Mouse (Mus musculus) MN1 (cell line): ENCODE results near the gene Eif4a2.
"Not testable (repeated sequence)": the region's sequence is repeated elsewhere in the genome, so short reads cannot be mapped to it uniquely, and the experiment has no call there.

Source experiments
- DNase-seq: peaks from one replicate; pipeline ENCODE4 v3.0.0-alpha.2; 2016; ENCODE audit warnings: low spot score

Eif4a2 gene

GRCm38 (mm10) chr16:23107231-23107942 lies at the start of gene Eif4a2:
Eif4a2 (plus strand) TSS chr16:23107444.
- DNase-seq, result peak; percentile 90

DNA sequence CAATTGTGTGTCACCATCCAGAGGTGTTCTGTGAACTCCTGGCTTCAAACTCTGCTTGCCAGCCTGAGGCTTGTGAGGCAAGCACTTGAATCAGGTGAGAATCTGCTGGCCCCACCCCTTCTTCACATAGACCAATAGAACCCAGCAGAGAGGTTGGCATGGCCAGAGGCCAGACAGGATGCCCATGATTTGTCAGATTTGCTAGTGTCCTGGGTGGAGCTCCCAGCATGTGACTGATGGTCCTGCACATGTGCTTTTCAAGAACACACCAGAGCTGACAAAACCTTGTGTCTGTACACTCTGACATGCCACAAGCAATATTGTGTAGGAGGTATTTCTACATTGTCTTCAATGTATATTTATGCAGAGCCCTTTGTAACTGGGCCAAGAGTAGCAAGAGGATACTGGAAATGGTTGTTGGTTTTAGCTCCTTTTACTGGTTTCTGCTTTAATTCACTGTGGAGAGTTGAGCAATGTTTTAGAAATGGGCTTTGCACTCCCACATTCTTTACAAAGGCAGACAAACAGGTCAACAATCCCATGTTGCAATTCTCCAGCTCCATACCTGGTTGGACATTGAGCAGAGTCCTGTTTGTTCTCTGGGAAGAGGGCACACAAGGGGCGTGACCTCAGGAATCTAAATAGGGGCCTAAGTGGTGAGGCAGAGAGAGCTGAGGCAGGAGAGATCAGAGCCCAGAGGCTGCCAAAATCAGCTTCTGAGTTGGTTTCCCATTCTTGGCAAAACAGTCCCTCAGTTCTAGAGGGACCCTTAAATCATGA lies 49.4 kb upstream of the Eif4a2 start, which contains the start of gene Kng1:
Gene Kng1, plus strand, starts transcription at position 198 of the 780 bp plus-strand sequence.
- not testable (repeated sequence) for DNase-seq

DNA sequence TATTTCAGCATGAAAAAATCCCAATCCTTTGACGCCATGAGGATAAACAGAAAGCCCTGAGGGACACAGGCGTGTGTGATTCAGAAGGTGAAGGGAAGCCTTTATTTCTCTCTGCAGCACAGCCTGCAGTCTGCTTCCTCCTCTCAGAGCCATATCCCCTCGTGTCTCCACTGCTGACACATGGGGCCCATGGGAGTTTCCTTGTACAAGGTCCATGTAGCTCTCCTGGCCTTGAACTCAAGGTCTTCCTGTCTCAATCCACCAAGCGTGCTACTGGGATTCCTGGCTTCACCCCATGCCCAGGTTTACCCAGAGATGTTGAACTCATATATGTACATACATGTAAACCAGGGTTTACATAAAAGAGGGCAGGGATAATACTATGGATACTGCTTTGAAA lies 47.6 kb upstream of the Eif4a2 start:
- DNase-seq, result not testable (repeated sequence)

DNA sequence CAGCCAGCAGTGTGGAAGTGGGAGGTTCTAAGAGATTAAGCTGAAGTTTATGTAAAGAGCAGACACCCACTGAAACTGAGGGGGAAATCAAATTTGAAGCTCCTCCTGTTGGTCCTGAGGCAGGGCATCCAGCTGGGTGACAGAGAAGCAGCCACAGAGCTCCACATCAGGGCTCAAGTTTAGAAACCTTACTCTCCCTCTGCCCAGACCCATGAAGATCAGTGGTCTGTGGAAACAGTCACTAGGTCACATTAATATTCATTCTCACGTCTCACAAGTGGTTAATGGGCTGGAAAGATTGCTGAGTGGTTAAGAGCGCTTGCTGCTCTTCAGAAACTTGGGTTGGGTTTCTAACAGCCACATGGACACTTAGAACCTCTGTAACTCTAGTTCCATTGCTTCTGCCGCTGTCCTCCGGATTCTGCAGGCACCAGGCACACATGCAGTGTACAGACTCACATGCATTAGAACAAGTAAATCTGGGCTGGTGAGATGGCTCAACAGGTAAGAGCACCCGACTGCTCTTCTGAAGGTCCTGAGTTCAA lies 46.4 kb upstream of the Eif4a2 start:
- not testable (repeated sequence) for DNase-seq

- not testable (repeated sequence) for DNase-seq
These were observed 29.7 kb upstream of the Eif4a2 start for GRCm38 (mm10) chr16:23077516-23077915.

DNA sequence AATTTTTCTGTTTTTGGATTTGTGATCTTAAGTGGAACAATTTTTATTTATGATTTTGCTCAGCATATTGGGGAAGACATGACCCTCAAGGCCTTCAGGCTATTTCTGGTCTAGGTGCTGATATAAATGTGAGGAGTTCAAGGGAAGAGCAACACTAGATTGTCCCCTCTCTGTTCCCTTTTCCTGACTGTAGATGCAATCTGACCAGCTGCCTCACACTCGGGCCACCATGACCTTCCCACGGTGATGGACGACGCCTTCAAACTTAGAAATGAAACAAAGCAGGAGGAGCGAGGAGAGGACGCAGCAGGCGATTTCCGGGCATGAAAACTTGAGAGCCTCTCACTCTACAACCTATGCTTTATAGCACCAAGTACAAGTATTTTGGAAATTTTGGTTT lies 20.1 kb upstream of the Eif4a2 start:
- not testable (repeated sequence) for DNase-seq

- not testable (repeated sequence) for DNase-seq
These were observed 19.5 kb upstream of the Eif4a2 start for GRCm38 (mm10) chr16:23087712-23088111.

DNA sequence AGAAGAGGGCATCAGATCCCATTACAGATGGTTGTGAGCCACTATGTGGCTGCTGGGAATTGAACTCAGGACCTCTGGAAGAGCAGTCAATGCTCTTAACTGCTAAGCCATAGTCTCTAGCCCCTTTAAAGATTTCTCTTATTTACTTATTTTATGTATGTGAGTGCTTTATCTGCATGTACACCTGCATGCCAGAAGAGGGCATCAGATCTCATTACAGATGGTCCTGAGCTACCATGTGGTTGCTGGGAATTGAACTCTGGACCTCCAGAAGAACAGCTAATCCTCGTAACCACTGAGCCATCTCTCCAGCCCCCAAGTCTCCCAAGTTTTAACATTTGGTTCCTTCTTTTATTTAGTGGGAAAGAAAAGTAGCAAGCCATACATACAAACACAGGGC lies 18.8 kb upstream of the Eif4a2 start:
- DNase-seq, result not testable (repeated sequence)

GRCm38 (mm10) chr16:23091345-23091744 lies 15.9 kb upstream of the Eif4a2 start:
- not testable (repeated sequence) for DNase-seq

- no peak for DNase-seq
These were observed 13.8 kb upstream of the Eif4a2 start for GRCm38 (mm10) chr16:23093321-23093953.

DNA sequence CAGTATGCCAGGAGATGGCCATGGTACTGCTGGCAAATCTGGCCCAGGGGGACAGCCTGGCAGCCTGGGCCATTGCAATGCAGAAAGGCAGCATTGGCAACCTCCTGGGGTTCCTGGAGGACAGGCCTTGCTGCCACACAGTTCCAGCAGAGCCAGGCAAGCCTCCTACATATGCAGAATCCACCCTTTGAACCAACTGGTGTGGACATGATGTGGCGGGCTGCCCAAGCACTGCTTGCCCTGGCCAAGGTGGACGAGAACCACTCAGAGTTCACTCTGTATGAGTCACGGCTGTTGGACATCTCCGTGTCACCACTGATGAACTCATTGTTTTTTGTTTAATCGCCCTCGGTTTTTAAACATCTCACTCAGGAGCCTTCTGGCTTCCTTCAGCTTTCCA lies 13.1 kb upstream of the Eif4a2 start:
- no peak for DNase-seq

DNA sequence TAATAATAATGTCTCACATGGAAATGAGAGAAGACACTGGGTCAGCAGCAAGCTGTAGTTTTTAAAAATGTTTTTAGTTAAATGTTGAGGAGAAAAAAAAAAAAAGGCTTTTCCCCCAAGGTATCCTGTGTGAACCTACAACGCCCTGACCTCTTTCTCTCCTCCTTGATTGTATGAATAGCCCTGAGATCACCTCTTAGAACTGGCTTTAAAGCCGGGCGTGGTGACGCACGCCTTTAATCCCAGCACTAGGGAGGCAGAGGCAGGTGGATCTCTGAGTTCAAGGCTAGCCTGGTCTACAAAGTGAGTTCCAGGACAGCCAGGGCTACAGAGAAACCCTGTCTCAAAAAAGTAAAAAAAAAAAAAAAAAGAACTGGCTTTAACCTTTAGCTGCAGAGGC lies 11.7 kb upstream of the Eif4a2 start:
- DNase-seq, result not testable (repeated sequence)

GRCm38 (mm10) chr16:23096886-23097285 lies 10.4 kb upstream of the Eif4a2 start:
- DNase-seq, result not testable (repeated sequence)

DNA sequence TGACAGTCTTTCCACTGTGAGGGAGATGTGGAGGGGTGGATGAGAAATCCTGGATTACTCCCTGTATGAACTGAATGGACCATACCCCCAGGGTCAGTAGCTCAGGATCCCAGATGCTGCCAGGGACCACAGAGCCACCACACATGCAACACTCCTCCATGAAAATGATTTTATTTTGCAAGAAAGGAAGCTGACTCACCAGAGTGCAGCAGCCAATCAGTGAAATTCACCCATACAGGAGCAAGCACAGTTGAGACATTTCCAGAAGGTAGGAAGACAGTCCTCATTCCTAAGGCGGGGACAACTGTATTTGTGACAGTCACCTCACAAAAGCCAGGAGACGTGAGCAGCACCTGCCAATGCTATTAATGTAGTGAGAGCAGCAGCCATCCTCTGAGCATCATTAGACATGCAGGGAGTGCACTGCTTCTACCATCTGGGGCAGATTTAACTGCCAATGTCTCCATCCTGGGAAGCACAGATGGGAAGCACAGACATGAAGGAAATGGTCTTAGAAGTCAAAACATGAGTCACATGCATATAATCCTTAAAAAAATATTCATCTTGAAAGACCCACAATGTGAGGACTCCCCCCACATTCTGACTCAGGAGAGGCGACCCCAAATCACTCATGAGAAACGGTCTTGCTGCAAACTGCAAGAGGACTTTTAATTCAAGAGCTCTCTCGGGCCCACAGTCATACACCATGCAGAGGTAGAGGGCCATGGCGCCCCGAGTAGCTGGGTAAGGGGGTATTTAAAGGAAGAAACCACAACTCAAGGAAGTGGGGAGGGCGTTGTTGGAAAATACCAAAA lies 9.7 kb upstream of the Eif4a2 start:
- DNase-seq, result not testable (repeated sequence)

- not testable (repeated sequence) for DNase-seq
These were observed 9.2 kb upstream of the Eif4a2 start for GRCm38 (mm10) chr16:23098105-23098452.

- DNase-seq, result no peak
These were observed 7.6 kb upstream of the Eif4a2 start for GRCm38 (mm10) chr16:23099632-23100031.

DNA sequence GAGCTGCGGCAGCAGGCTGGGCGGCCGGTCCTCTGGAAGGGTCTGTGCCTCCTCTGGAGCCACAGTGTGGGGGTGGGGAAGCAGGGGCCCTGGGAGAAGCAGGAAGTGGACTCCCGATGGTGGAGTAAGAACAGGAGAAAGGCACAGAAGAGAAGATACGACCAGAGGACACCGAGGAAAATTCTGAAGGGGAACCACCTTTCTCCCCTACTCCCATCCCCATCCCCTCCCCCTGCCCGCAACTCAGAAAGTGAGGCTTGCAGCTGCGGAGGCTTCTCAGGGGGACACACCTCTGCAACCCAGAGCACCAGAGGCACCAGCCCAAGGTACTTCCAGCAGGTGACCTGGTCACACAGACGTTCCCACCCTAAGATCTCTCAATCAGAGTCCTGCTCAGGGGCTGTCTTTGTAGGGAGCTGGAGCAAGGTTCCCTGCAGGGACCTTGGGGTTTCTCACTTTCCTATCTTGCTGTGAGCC lies 7.1 kb upstream of the Eif4a2 start:
- DNase-seq, result no peak

DNA sequence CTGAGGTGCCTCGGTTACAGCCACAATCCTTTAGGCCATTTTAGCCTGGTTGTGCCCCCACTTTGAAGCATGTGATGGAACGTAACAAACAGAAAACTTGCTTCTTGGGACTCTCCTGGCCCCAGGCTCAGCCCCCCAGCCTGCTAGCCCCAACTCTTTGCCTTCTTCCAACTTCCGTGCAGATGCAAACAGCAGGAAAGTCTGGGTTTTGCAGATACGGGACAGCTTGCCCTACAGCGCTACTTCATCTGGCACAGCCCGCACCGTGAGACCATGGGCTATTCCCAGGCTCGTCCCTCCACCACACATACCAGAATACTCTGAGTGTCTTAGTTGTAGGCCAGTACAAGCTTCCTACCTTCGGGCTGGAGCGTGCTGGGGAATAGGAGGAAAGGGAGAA lies 6.6 kb upstream of the Eif4a2 start:
- no peak for DNase-seq

GRCm38 (mm10) chr16:23102340-23103037 lies 4.8 kb upstream of the Eif4a2 start:
- no peak for DNase-seq

DNA sequence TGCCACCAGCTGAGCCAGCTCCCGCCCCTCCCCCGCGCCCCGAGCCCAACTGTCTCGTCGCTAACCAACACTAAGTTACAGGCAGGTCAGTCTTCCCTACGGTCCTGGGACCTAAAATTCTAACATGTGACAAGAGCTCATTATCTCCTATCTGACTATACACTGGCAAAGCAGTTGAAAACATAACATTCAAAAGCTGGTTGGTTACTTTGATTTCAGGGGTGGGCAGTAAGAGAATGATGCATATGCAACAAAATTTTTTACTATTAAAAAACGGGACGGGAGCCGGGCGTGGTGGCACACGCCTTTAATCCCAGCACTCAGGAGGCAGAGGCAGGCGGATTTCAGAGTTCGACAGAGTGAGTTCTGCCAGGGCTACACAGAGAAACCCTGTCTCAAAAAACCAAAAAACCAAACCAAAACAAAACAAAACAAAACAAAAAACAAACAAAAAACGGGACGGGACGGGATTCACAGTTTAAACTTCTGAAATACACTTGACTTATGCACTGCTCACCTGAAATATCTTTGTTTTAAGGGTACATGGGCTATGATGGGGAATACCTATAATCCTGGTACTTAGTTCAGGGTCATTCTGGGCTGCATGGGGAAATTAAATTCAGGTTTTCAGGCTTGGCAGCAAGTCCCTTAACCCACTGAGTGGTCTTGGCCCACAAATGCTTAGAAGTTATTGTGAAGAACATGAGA lies 4.1 kb upstream of the Eif4a2 start:
- DNase-seq, result no peak
